Mouse (Mus musculus) gastrocnemius, postnatal 14 days (tissue): ENCODE results near the gene Aspg. TPM values are rescaled to one million over a fixed set of nuclear protein-coding genes. Genes with fewer than 3 reads are reported as not detected.

Source experiments
- DNase-seq: peaks from one replicate; pipeline ENCODE4 v3.0.0; 2021; ENCODE audit warnings: mixed read lengths
- intact Hi-C: fragments of 180-260 bp; cut with DNase I; formaldehyde crosslinking; loops from one replicate; pipeline ENCODE4 v1.15.1; 2025; ENCODE audit warnings: low total_unique reads
- long read RNA-seq, 2 experiments: library from polyadenylated mRNA; stranded (forward); transcript quantifications; one replicate each; pipeline ENCODE4 v2.0.0; 2021
- total RNA-seq, 2 experiments: library from RNA; stranded (reverse); gene quantifications; 2 replicates each; pipeline ENCODE4 v1.2.3; 2021

Gene Aspg
- total RNA-seq, result not detected
- long read RNA-seq, experiment 1, result 0 reads
- long read RNA-seq, experiment 2, result 0 reads

- DNase-seq, result no peak
- intact Hi-C loops, result no loop called here
Observed at GRCm38 (mm10) chr12:112106541-112106971, at the start of gene Aspg. Gene Aspg (plus strand): TSS chr12:112106679.

GRCm38 (mm10) chr12:112077651-112078050, 28.8 kb upstream of the Aspg start:
- intact Hi-C loops, result no loop called here
- DNase-seq, result peak; percentile 74

GRCm38 (mm10) chr12:112079911-112080310, 26.6 kb upstream of the Aspg start:
- intact Hi-C loops, result no loop called here
- no peak for DNase-seq

GRCm38 (mm10) chr12:112080911-112081310, 25.6 kb upstream of the Aspg start:
- intact Hi-C loops, result no loop called here
- no peak for DNase-seq

- DNase-seq, result no peak
- intact Hi-C loops, result no loop called here
Observed at GRCm38 (mm10) chr12:112082241-112082640, 24.2 kb upstream of the Aspg start.

GRCm38 (mm10) chr12:112086250-112086649, 20.2 kb upstream of the Aspg start:
- intact Hi-C loops, result no loop called here
- no peak for DNase-seq

GRCm38 (mm10) chr12:112086726-112087125, 19.8 kb upstream of the Aspg start:
- intact Hi-C loops, result no loop called here
- DNase-seq, result no peak

GRCm38 (mm10) chr12:112088609-112089324, 17.7 kb upstream of the Aspg start:
- DNase-seq, result no peak
- intact Hi-C loops, result no loop called here

- intact Hi-C loops, result no loop called here
- DNase-seq, result peak; percentile 61
Observed at GRCm38 (mm10) chr12:112091054-112091453, 15.4 kb upstream of the Aspg start.

- intact Hi-C loops, result no loop called here
- no peak for DNase-seq
Observed at GRCm38 (mm10) chr12:112094261-112094880, 12.1 kb upstream of the Aspg start.

- intact Hi-C loops, result no loop called here
- peak; percentile 57 for DNase-seq
Observed at GRCm38 (mm10) chr12:112096051-112096732, 10.3 kb upstream of the Aspg start.

GRCm38 (mm10) chr12:112096733-112097117, 9.8 kb upstream of the Aspg start:
- intact Hi-C loops, result no loop called here
- no peak for DNase-seq

- no peak for DNase-seq
- intact Hi-C loops, result no loop called here
Observed at GRCm38 (mm10) chr12:112100106-112100505, 6.4 kb upstream of the Aspg start.

- DNase-seq, result no peak
- intact Hi-C loops, result no loop called here
Observed at GRCm38 (mm10) chr12:112101045-112101444, 5.4 kb upstream of the Aspg start.

- intact Hi-C loops, result no loop called here
- no peak for DNase-seq
Observed at GRCm38 (mm10) chr12:112103179-112103578, 3.3 kb upstream of the Aspg start.

GRCm38 (mm10) chr12:112104890-112105289, 1.6 kb upstream of the Aspg start:
- intact Hi-C loops, result no loop called here
- DNase-seq, result no peak

GRCm38 (mm10) chr12:112107685-112108084, 1.2 kb downstream of the Aspg start:
- intact Hi-C loops, result no loop called here

GRCm38 (mm10) chr12:112108696-112109445, 2.4 kb downstream of the Aspg start:
- no peak for DNase-seq
- intact Hi-C loops, result no loop called here

More at GRCm38 (mm10) chr12:112107685-112108084, 1.2 kb downstream of the Aspg start:
- no peak for DNase-seq

- DNase-seq, result no peak
- intact Hi-C loops, result loop anchor here (10.0 kb wide), 1 partner anchor 365 kb away; no protein-coding TSS in a partner anchor
Observed at GRCm38 (mm10) chr12:112109701-112110100, 3.2 kb downstream of the Aspg start.

GRCm38 (mm10) chr12:112111323-112111722, 4.8 kb downstream of the Aspg start:
- intact Hi-C loops, result loop anchor here (10.0 kb wide), 1 partner anchor 363 kb away; no protein-coding TSS in a partner anchor
- no peak for DNase-seq
